Mouse (Mus musculus) lung, postnatal 25 days (tissue): Measurements from ENCODE around the gene Sugct.
"Not testable (repeated sequence)": the region's sequence is repeated elsewhere in the genome, so short reads cannot be mapped to it uniquely, and the experiment has no call there.

Experiments
- DNase-seq: peaks from one replicate; pipeline ENCODE4 v3.0.0; 2022; ENCODE audit warnings: low spot score

The Sugct gene

DNA sequence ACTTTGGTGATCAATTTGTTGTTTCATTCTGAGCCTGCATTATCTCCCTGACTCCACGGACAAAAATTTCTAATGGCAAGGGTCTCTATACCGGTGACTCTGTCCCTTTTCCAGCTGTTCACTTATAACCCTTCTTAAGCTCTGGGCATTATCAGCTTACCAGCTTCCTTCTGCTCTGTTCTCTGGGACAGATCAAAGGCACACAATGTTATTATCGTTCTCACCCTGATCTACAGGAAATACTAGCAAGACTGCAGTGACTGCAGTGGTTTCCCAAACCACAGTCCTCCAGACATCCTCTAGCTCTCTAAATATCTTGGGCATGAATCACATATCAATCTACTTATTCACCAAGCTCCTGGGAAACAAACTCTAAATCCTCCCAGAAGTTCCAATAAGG, 90.7 kb downstream of the Sugct start:
- no peak for DNase-seq

GRCm38 (mm10) chr13:17603756-17604155, 91.6 kb downstream of the Sugct start:
- DNase-seq: no peak

DNA sequence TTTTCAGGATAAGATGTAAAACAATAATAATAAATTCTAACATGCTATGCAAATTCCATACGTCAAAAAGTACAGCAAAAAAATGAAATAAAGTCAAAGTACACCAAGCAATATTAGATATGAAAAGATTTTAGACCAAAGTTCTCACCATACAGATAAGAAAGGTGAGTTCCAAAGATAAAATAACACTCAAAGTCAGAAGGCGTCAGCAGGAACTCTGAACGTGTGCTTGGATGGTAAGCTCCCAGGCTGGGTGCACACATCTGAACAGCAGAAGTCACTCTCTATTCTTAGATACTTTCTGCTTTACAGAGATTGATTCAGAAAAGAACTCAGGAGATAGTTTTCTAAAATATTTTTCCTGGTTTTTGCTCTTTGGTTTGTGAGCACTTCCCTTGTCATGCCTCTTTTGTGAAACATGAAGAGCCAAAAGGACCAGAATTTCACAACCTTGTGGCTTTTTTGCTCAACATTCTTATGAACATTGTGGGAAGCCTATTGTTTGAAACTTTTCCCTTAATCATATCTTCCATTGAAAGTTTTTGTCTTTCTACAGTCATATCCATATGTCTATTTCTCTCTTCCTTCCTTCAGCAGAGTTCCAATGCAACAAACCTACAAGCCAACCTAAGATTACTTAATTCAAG, 110.0 kb downstream of the Sugct start:
- no peak for DNase-seq

DNA sequence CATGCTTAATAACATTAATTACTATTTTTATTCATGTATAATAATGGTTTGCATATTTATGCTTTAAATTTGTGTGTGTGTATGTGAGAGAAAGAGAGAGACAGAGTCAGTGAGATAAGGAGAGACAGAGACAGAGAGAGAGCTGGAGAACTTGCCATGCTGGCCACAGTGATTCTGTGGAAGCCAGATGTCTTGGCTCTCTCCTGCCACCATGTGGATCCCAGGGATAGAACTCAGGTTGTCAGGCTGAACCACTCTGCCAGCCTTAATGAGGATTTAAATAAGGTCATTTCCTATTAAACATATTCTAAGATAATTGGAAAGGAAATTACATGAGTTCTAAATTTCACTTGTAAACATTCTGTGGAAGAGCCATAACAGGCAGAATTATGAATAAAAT, 110.5 kb downstream of the Sugct start:
- no peak for DNase-seq

DNA sequence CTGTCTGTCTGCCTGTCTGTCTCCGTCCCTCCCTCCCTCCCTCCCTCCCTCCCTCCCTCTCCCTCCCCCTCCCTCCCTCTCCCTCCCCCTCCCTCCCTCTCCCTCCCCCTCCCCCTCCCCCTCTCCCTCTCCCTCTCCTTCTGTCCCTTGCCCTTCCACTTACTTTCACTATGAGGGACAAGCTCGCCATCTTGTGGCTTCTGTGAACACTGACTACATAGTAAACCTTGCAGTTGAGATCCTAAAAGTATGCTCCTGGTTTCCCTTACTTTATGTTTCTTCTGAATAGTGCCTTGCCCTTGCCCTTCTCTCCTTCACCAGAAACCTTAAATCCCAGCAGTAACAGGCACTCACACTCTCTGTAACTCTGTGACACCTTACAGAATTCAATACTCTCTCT, 113.7 kb downstream of the Sugct start:
- DNase-seq: no peak

- DNase-seq: no peak
These were observed 136.0 kb downstream of the Sugct start for GRCm38 (mm10) chr13:17559357-17559756.

DNA sequence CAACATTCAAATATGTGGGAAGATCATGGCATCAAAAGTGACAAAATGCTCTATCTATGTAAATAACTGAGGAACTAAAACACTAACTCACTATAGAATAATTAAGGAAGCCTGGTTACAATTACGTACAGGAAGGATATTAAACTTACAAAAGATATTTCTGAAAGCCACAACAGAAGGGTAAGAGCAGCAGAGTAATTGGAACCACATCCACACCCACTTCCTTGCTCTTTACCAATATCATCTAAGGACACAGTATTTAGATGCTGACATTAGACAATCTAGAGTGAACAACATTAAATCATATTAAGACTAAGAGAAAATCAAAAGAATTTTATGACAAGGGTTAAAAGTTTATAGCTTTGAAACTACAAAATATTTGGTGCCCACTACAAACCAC, 159.0 kb downstream of the Sugct start:
- DNase-seq: no peak

DNA sequence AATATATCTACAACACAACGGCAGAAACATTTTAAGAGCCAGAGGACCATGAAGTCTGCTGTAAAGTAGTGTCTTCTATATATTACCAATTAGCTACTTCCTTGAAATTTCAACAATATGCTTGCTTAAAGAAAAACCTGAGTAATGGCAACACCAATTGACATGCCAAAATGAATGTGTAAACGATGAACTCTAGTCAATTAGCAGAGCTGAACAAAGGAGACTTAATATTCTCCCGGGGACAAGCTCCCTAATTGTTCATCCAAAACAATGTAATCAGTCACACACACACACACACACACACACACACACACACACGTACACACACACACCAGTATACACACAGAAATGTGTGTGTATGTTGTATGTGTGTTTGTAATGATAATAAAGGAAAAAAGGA, 160.5 kb downstream of the Sugct start:
- DNase-seq: no peak

- no peak for DNase-seq
These were observed 160.9 kb downstream of the Sugct start for GRCm38 (mm10) chr13:17534469-17534868.

DNA sequence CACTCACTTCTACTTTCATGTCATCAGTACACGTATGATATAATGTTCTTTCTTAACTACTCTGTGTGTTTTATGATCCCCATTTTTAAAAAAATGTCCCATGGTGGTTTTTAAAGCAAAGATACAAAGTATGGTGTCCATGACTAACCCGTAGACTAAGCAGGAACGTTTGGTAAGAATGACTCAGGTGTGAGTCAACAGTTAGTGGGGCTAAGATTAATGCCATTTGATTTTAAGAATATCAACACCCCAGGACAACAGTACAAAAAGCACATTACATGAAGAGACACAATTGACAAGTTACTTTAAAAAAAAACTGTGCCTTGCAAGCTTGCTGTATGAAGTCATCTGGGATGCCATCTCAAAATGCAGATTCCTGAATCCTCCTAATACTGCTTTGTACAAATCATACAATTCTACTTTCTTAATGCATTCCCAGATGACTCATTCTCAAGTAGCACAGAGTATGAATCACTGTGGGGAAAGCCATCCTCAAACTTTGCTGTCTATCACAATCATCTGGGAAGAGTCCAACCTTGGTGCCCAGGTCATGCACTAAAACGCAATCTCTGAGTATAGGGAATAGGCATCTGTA, 184.1 kb downstream of the Sugct start:
- no peak for DNase-seq

- no peak for DNase-seq
These were observed 200.4 kb downstream of the Sugct start for GRCm38 (mm10) chr13:17494936-17495335.

DNA sequence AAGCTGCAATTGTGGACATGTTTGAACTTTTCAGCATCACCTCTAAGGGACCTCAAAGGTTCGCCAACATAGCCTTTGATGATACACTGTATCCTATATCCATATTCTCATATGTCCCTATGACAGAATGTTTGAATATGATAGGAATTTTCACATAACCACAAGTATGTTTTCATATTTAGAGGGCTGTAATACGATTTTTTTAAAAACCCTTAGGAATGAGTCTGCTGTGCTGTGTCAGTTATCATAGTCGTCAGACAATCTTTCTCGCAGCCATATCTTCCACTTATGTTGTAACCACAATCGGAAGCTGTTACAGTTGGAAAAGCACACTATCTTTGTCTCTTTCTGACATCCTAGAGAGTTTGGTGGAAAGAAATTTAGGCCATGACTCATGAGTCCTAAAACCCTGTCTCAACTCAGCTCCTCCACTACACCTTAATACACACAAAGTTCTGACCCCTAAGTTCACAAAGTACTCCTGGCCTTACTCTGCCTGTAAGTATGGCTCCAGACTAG, 201.2 kb downstream of the Sugct start:
- no peak for DNase-seq

DNA sequence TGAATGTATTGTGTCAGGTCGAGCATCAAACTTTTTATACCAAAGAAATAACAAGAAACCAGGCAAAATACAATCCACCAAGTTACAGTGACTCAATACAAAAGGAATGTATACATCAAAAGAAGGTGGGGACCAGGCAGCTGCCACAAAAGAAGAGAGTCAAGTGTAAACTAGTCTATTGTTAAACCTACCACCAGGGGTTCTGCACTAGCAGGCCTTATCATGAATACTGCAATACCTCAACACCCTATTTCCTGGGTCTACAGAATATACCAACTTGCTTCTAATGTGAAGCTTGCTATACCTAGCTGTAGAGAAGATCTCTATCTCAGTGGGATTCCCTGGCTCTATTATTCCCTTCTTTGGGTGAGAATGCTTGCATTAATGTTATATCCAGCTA, 237.4 kb downstream of the Sugct start:
- DNase-seq: not testable (repeated sequence)

- peak; percentile 10 for DNase-seq
These were observed 263.0 kb downstream of the Sugct start for GRCm38 (mm10) chr13:17432139-17432916.

GRCm38 (mm10) chr13:17421875-17422274, 273.5 kb downstream of the Sugct start:
- DNase-seq: no peak

DNA sequence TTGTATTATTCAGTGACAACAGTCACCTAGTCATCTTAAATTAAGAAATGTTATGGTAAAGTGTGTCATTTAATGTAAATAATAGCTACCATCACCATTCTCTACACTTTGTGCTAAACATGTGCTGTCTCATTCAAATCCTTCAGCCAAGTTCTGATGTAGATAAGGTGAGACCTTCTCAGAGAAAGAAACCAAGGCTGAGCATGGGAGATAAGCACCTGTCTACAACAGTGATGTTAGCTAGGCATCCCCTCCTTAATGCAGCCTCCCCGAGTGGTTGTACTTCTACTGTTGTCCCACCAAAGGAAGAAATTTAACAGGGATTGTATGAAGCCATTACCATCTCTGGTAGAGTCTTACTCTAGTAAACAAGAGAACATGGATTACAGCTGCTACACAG, 274.8 kb downstream of the Sugct start:
- DNase-seq: no peak

GRCm38 (mm10) chr13:17342836-17343235, 352.5 kb downstream of the Sugct start:
- DNase-seq: no peak

GRCm38 (mm10) chr13:17335885-17336540, 359.3 kb downstream of the Sugct start:
- DNase-seq: no peak

- DNase-seq: no peak
These were observed 368.5 kb downstream of the Sugct start for GRCm38 (mm10) chr13:17326863-17327262.

DNA sequence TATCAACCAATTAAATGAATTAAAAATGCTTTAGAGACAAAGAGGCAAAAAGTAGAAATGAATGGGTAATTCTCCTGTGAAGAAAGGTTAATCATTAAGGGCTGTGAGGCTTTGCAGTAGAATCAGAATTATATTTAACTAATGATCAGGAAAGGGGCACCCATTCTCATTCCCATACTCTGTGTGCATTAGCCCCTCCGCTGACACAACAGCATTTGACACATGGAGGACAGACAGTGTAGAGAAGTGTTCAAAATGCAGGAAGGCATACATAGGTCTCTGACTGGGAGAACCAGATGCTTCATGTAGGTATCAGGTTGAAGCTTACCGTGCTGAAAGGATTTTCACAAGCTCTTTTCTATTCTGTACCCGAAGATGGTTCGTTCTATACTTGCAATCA, 393.8 kb downstream of the Sugct start:
- DNase-seq: no peak

DNA sequence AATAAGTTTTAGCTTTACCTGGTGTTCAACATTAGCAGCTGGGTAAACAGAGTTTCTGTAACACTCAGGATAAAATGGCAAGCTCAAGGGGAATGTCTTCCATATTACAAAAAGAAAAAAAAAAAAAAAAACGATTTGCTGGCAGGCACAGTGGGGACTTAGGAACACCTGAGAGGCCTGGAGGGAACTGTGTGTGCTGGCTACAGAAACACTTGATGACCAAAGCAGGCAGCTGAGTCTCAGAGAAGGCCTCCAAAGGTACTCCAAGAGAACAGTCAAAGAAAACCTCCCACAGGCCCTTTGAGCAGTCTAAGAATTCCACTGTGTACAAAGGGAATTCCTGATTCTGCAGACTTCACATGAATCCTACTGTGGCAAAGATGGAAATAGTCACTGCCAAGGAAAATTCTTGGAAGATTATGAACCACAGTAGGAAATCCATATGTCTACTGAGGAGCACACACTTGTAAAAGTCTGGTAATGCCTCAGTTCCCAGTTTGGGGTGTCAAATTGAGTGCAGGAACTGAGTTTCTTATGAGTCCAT, 397.8 kb downstream of the Sugct start:
- DNase-seq: no peak

DNA sequence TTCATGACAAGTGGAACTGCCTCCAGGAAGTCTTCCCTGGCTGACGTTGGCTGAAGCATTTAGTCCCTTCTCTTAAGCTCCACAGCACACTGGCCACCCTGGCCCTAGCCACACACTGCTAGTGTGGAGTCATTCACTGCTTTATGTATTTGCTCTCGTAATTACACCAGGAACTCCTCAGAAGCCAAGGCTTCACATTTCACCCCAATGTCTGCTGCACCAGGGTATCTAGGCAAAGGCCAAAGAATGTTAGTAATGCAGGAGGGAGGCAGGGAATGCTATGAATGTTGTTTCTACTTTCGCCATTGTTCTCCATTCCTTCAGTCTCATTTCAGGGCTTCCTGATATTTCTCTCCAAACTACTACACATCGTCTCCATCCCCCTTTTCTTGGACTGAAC, 398.4 kb downstream of the Sugct start:
- DNase-seq: no peak
